Mouse (Mus musculus) R1 (cell line): ENCODE measurements around the gene Dlgap4.
A peak's percentile ranks its signal among the peaks of the same experiment; 100 is the strongest.

ENCODE experiments used
- DNase-seq: peaks from one replicate; pipeline ENCODE4 v3.0.0-alpha.2; 2018; ENCODE audit warnings: low read depth, low spot score

The Dlgap4 gene

GRCm38 (mm10) chr2:156617536-156617935 is 4.0 kb downstream of the Dlgap4 start:
- DNase-seq, result no peak

DNA sequence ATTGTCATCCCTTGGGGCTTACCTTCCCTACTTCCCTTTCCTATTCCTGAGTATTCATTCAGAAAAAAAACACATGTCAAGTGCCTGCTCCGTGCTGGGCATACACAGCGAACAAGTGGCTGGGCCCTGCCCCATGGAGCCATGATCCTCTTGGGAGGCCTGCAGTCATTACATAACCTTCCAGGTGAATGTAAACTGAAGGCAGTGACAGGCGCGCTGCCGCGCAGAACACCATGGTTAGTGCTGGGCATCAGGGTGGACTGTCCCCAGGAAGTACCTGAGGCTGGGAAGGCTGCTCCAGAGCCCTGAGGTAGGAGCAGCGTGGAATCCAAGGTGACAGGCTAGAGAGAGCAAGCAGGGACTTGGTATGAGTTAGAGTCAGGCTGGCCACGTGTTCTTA is 7.4 kb downstream of the Dlgap4 start:
- DNase-seq, result no peak

DNA sequence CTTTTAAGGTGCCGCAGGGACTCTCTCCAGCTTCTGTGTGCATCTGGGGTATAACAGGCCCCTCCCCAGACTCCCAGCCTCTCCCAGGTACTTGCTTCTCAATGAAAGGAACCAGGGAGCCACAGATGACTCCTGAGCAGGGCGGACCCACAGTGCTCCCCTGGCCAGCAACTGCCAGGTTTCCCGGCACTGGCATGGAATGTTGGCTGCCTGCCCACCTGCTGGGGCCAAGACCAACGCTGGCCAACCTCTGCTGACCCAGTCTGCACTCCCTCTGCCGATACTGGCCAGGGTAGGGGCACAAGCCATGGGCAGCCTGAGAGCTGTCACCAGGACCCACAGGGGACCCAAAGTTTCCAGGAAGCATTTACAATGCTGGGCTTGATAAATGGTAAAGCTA is 7.9 kb downstream of the Dlgap4 start:
- DNase-seq, result no peak

- DNase-seq, result no peak
Observed at GRCm38 (mm10) chr2:156622192-156622591, 8.7 kb downstream of the Dlgap4 start.

DNA sequence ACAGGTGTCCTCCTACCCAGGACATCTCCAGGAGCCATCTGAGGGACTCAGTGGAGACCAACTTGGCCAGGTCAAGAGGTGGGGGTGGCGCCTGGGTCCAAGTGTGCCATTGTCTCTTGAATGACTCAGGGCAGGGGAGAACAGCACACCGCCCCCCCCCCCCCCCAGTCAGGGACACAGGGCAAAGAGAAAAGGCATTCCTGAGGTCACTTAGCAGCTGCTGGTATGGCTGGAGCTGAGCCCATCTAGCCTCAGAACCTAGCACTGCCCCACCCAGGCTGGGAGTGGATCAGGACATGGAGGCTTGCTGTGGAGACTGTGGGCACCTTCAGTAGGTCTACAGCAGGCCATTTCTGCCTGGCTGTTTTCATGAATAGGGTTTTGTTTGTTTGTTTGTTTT is 9.7 kb downstream of the Dlgap4 start:
- DNase-seq, result no peak

DNA sequence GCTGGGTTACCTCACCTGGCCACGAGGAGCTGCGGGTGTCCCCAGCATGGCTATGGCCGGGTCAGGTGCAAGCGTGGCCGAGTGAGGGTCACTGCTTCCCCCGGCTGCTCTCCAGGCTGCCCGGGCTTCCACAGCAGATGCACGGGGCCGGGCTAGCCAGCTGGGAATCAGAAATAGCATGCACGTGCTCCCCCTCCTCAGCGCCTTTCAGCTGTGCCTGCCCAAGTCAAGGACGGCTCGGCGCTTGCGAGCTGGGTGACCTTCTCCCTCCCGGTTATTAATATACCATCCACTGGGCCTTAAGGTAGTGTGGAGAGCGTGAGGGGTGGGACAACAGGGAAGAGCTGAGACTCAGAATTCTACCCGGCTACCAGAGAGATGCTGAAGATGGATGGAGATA is 11.8 kb downstream of the Dlgap4 start:
- no peak for DNase-seq

DNA sequence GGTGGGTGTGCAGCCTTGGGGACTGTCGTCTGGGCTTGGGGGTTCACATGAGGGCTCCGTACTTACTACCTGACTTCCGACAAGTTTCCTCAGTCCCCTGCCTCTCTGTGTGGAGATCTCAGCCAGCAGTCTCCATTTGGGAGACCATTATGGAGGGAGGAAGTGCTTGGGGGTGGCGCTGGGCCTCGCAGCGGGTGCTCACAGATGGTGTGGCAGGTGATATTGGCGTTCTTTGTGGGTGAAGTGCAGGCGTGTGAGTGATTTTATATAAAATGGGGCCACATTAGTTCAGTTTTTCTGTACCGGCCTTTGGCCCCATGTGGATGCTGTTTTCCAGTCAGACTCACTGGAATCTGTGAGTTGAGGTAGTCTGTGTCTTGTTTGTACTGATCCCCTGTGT is 12.6 kb downstream of the Dlgap4 start:
- DNase-seq, result no peak

DNA sequence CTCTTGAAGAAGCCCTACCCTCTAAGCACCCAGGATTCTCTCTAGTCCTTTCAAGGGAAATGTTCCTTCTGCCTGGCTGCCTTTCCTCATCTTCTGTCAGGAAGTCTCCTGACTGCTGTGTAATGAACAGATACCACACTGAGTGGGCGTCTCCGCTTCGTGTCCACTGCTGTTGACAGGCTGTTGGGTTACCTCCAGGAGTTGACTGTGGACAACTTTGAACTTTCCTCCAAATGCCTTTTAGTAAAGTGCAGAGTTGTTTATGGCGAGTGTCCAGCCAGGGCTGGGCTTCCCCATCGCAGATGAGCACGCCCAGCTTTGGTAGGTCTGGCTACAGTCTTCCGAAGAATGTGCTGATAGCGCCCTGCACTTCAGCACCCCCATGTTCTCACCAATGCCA is 13.0 kb downstream of the Dlgap4 start:
- DNase-seq, result no peak

- peak; percentile 31 for DNase-seq
Observed at GRCm38 (mm10) chr2:156627917-156628316, 14.4 kb downstream of the Dlgap4 start.

DNA sequence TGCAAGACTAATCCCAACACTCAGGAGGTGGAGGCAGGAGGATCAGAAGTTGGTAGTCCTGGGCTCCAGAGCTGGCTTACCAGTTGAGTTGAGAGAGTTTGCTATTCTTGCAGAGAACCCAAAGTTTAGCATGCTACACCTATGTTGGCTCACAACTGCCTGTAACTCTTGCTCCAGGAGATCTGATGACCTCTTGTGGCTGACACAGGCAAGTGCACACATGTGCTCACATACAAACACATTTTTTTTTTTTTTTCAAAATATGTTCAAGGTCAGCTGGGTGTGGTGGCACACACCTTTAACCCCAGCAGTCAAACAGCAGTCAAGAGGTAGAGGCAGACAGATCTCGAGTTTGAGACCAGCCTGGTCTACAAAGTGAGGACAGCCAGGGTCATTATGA is 16.8 kb downstream of the Dlgap4 start:
- DNase-seq, result peak; percentile 66

GRCm38 (mm10) chr2:156632721-156633120 is 19.2 kb downstream of the Dlgap4 start:
- no peak for DNase-seq

- no peak for DNase-seq
Observed at GRCm38 (mm10) chr2:156635091-156635490, 21.6 kb downstream of the Dlgap4 start.

DNA sequence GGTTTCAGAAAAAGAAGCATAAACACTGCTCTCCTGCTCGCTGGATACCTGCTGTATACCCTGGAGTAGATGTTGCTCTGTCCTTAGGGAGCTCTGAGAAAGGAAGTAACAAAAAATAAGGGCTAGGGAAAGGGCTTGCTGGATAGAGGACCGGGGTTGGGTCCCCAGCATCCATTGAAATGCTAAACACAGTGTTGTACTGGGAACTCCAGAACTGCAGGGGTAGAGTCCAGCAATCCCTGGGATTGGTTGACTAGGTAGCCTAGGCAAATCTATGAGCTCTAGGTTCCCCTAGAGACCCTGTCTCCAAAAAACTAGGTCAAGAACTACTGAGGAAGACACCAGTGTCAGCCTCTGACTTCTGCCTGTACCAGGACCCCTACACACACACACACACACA is 27.6 kb downstream of the Dlgap4 start:
- DNase-seq, result peak; percentile 80

- DNase-seq, result peak; percentile 67
Observed at GRCm38 (mm10) chr2:156642931-156643330, 29.4 kb downstream of the Dlgap4 start.

GRCm38 (mm10) chr2:156643406-156643805 is 29.9 kb downstream of the Dlgap4 start:
- DNase-seq, result peak; percentile 57

GRCm38 (mm10) chr2:156645145-156645544 is 31.6 kb downstream of the Dlgap4 start:
- no peak for DNase-seq

DNA sequence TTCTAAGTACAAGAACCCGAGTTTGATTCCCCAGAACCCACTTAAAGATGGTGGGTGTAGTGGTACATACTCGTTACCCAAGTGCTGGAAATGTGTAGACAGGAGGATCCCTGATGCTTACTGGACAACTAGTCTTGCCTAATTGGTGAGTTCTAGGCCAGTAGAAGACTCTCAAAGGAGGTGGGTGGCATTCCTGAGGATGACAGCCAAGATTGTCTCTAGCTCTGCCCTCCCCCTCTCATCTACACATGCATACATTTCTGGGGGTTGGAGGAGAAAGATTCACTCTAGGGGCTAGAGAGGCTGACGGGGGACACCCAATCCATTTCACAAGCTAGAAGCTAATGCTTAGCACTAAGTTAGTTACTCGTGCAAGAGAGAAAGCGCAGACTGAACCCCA is 33.4 kb downstream of the Dlgap4 start:
- no peak for DNase-seq

GRCm38 (mm10) chr2:156648042-156648441 is 34.5 kb downstream of the Dlgap4 start:
- DNase-seq, result no peak

DNA sequence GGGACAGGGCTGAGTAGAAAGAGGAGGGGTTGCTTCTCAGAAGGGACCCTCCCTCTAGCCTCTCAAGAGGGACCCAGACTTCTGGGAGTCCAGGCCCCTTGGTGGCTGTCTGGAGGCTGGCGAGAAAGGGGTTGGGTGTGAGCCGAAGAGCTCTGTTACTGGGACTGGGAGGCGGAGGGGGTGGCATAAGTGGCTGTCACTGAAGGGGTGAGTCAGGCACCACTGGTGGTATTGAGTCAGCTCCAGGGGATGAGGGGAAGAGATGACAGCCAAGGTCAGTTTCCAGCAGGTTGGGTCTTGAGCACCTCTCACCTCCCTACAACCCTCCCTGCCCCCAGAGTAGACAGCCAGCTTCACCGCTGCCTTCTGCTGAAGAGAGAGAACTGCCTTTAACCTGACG is 35.9 kb downstream of the Dlgap4 start:
- no peak for DNase-seq

GRCm38 (mm10) chr2:156651019-156651418 is 37.5 kb downstream of the Dlgap4 start:
- DNase-seq, result no peak

DNA sequence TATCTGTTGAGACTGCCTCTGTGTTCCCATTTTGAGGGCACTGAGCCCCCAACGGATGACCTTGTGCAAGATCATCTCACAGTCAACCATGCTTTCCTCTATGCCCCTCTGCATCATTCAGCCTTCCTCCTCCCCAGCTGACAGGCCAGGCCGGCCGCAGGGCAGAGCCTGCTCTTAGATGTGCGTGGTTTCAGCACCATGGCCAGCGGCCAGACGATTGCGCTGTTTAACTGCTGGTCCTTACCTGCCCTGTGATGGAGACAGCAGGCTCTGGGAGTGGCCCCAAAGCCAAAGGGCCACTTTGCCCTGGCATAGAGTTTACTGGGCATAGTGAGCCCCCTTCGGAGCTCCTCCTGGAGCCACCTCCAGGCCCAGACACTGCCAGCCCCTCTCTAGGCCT is 39.3 kb downstream of the Dlgap4 start:
- DNase-seq, result peak; percentile 70

DNA sequence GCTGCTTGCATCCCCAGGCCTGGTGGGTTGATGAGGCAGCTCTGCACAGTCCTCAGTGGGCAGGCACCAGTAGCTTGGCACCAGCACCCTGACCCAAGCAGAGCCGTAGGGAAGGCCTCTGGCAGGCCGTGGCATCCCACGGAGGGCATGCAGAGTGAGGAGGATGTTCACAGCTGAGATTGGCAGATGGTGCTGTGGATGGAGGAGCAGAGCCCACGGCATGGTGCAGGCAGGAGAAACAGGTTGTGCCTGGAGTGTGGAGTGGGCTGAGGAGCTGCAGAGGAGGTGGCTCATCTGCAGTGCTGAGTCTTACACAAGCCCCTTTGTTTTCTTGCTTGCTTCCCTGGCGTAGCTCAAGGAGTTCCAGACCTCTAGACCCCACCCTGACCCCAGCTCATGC is 40.6 kb downstream of the Dlgap4 start:
- no peak for DNase-seq

- DNase-seq, result no peak
Observed at GRCm38 (mm10) chr2:156655626-156656025, 42.1 kb downstream of the Dlgap4 start.

DNA sequence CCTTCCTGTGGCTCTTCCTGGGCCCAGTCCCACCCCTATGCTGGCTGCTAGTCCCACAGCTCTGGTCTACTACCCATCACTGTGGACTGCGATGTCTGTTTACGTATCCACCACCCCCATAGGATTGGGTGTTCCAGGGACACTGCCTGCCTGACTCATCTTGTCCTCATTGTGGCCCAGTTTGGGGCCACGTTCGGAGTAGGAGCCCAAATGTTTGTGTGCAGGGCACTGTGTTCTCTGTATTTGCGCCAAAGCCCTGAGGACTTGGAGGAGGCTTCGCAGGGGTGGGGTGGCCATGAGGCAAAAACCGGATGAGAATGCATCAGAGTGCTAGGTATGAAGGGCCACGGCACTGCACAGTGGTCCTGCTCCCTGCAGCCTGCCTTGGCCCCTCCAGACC is 44.0 kb downstream of the Dlgap4 start:
- no peak for DNase-seq

DNA sequence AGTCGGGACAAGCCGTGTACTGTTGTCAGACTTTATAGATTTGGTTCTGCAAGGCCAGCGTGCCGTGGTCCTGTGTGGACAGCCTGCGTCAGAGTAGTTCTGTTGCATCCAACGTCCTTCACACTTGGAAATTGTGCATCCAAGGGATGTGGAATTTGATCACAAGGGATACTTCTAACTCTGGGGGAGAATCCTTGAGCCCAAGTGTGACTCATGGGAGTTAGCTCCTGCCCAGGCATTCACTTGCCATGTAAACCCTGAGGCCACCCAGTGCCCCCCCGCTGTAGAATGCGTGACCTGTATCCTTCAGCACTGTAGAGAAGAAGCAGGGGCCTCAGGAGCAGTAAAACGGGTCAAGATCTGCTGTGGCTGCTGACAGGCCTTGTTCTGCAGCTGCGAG is 44.7 kb downstream of the Dlgap4 start:
- no peak for DNase-seq
